Mouse (Mus musculus): ENCODE measurements around the gene Sspn.

Sspn gene

GRCm38 (mm10) chr6:145973356-145973755 is 41.9 kb downstream of the Sspn start:
- no peak for DNase-seq (ENCODE audit: low spot score)

DNA sequence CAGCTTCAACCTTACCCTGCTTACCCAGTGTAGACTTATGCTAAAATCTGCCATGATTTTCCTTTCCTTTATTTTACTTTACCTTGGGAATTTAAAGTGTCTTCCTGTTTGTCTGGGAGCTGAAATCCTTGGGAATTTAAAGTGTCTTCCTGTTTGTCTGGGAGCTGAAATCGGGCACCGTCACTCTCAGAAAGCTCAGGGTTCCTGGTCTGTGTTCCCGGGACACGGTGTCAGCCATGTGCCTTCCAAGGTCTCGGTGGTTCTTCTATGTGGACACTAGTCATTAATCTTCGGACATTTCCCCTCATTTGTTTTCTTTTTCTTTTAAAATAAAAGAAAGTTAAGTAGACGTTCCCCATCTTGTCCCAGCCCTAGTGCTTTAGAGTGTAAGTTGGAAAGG is 43.3 kb downstream of the Sspn start:
- DNase-seq (ENCODE audit: low spot score) = no peak

DNA sequence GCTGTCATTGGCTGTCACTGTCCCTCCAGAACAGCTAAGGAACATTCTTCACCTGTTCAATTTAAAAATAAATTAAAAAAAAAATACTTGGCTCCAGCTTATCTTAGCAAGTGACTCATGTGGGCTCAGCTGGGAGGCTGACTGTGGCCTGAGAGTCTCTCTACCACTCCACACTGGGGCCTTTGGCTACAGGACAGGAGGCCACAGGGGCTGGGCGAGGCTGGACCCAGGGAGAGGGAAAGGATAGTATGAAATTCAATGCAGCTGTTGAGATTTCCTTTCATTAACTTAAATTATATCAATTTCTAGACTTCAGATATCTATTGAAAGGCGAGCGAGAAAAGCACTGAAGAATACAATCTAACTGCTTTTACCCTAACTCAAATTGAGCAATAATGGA is 45.9 kb downstream of the Sspn start:
- DNase-seq (ENCODE audit: low spot score) = no peak

DNA sequence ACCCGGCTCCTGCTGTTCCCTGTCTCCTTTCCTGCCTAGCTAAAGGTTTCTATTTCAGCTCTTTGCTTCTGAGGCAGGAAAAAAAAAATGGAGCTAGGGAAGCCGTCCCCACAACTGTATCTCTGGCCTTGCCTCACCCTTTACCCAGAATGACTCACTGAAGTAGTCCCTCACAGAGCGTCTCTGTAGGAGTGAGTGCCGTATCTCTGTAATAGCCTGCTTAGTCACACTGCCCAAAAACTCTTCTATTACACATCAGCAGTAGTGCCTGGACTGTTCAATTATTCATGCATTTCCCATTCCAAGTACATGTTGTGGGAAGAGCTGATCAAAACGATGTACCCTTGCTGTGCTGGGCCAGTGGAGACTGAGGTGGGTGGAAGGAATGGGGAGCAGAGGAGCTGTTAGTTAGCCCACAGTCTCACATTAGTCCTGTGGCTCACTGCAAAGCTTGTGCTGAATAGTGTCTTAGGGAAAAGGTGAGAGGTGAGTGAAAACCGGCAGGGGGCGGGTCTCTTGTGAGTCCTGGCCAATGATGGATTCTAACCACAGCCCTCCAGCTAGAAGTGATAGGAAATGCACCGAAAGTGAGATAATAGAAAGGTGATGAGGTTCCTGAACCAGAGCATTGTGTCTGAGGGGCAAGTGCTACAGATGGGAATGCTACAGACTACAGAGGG is 46.5 kb downstream of the Sspn start:
- DNase-seq (ENCODE audit: low spot score) = no peak

DNA sequence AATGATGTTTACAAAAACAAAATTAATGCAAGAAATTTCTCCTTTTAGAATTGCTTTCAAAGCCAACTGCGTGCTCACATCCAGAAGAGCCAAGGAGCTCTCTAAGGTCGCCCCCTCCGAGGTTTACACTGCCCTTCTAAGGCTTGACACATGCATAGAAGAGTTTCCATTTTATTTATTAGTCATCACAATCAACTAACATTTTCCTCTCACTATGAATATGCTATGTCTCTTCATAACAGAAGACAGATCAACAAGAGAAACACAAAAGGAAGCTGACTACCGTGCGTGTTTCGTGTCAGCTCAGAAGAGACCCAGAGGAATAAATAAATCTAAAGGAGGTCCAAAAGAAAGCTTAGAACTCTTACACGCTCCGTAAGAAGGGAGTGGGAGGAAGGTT is 49.6 kb downstream of the Sspn start:
- no peak for DNase-seq (ENCODE audit: low spot score)

- no peak for DNase-seq (ENCODE audit: low spot score)
These were observed 50.9 kb downstream of the Sspn start for GRCm38 (mm10) chr6:145982335-145982734.

DNA sequence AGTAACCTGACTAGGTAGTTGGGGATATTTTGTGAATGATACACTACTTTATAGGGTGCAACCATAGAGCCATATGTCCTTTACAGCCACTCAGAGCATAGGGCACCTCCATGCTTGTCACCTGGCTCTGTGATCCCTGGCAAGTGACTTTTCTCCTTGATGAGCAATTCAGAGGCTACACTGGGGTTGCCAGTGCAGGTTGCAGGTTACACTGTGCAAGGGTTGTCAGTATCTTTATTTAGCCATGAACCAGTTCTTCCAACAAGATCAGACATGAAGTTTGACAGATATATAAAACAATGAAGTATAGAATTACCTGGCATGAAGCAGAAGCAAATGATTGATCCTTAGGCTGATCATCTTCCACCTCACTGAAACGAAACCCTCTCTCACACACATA is 59.1 kb downstream of the Sspn start:
- no peak for DNase-seq (ENCODE audit: low spot score)

- no peak for DNase-seq (ENCODE audit: low spot score)
These were observed 61.1 kb downstream of the Sspn start for GRCm38 (mm10) chr6:145992526-145992925.

DNA sequence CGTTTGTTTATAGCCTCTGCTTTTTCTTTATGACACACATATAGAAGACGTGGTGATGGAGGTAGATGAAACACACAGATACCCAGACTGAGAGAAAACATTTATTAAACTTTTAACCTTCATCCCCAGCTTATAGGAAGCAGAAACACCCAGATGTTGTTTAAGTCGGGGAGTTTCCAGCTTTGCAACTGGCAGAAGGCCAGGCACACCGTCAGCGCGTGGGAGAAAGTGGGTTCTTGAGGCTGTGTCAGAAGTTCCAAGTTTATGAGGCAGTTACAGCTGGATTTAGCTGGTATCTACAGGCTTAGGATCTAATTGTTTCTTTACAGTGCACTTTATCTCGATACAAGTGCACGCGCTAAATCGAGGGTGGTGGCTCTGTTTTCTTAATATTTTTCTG is 61.5 kb downstream of the Sspn start:
- DNase-seq (ENCODE audit: low spot score) = no peak

GRCm38 (mm10) chr6:145998314-145999007 is 67.0 kb downstream of the Sspn start:
- DNase-seq (ENCODE audit: low spot score) = no peak

- no peak for DNase-seq (ENCODE audit: low spot score)
These were observed 69.3 kb downstream of the Sspn start for GRCm38 (mm10) chr6:146000767-146001166.

- no peak for DNase-seq (ENCODE audit: low spot score)
These were observed 70.2 kb downstream of the Sspn start for GRCm38 (mm10) chr6:146001396-146002191.

GRCm38 (mm10) chr6:146004174-146004601 is 72.7 kb downstream of the Sspn start:
- DNase-seq (ENCODE audit: low spot score) = no peak

DNA sequence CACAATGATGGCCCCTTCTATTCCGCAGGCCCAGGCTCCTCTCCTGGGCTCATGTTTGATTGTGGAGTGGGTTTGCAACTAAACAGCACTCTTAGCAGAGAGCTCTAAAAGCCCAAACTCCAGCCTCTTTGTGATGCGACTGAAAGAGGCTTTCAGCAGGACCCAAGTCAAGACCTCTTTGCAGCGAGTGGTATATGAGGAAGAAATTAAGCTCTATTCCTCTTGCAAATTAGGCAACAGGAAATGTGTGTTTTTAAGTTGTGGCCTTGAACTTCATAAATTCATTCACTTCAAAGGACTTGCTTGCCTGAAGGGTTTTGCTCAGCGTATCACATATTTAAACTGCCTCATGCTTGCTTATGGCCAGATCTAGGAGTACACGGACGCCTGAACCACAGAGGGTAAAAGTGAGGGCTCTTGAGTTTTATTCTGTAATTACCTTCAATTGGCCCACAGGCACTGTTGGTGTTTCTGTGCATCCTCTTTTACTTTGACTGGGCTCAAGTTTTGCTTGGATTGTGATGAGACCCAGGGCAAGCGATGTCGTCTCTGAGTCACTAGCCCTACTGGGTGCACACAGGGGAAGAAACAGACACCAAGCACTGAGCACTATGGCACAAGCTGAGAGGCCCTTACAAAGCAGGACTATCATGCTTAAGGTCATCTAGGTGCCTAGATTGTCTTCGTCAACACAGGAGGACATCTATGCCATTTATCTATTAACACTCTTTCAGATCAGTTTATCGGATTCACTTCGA is 73.9 kb downstream of the Sspn start:
- no peak for DNase-seq (ENCODE audit: low spot score)

GRCm38 (mm10) chr6:146005935-146006564 is 74.6 kb downstream of the Sspn start:
- no peak for DNase-seq (ENCODE audit: low spot score)

- no peak for DNase-seq (ENCODE audit: low spot score)
These were observed 75.3 kb downstream of the Sspn start for GRCm38 (mm10) chr6:146006753-146007152.

DNA sequence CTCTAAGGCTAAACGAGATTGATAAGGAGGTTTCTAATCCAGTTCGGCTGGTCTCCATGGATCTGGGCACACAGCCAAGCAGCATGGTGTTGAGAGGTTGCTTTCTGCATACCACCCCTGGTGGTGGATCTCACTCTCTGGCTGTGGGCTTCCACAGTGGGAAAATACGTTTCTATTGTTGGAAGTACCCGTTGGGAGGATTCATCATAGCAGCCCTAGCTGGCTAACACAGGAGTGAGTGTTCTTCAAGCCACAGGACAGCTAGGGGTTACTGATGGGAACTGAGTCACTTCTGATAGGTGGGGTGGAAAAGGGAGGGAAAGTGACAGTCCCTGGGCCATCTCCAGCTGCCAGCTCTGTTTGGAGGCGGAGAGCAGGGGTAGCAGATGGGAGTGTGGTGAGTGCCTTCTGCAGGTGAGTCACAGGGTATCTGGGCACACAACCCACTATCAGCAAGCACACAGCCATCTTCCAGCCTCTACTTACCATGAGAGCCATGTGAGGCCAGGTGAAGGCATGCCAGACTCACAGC is 77.1 kb downstream of the Sspn start:
- no peak for DNase-seq (ENCODE audit: low spot score)

DNA sequence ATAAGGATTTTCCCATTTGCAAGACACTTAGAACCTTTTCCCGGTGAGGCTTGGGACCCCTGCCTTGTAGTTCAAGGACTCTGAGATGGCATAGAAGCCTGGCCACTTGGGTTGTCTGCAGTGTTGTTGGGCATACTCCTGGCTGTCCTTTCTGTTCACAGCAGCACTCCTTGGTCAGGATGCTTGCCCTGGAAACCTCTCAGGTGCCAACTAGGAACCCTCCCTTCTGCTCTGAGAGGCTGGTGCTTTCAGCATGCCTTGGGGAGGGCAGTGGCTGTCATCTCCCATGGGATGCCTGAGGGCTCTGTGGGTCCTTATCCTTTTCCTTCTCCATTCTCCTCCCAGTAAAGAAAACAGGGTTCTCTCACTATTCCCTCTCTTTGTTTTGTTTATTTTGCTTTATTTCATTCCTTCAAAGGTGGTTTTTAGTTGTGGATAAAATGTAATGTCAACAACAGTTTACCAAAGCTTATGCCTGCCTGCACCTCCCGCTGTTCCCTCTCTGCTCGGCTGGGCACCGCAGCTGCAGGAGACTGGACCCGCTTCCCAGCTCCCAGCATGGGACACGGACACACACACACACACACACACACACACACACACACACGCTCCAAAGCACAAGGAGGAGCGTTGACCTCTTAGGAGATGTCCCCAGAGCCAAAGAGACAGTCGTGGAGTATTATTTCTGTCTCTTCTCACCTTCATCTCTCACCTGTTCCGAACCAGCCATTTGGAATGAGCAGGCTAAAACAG is 77.9 kb downstream of the Sspn start:
- DNase-seq (ENCODE audit: low spot score) = no peak

- no peak for DNase-seq (ENCODE audit: low spot score)
These were observed 78.8 kb downstream of the Sspn start for GRCm38 (mm10) chr6:146010093-146010764.

GRCm38 (mm10) chr6:146014312-146014711 is 82.9 kb downstream of the Sspn start:
- no peak for DNase-seq (ENCODE audit: low spot score)
